Mouse (Mus musculus) liver, embryonic 11.5 days (tissue): ENCODE data around the gene Gpatch4. TPM values are rescaled to one million over a fixed set of nuclear protein-coding genes. Genes with fewer than 3 reads are reported as not detected.
A peak's percentile ranks its signal among the peaks of the same experiment; 100 is the strongest.

Experiments used
- ATAC-seq: fragments of 200-750 bp; cut with Nextera tagmentation; replicated peaks from 2 replicates; pipeline ENCODE4 v1.8.0; 2017; ENCODE audit warnings: moderate number of reproducible peaks, mild to moderate bottlenecking, moderate TSS enrichment, moderate library complexity; ENCODE audit not compliant: low FRiP score
- DNase-seq: peaks from one replicate; pipeline ENCODE4 v3.0.0-alpha.2; 2017; ENCODE audit warnings: low spot score
- H3K27ac ChIP-seq: fragments of 300-500 bp; sonication (generic); 2 replicates; pipeline ENCODE4 v1.5.1; 2014; ENCODE audit warnings: mild to moderate bottlenecking, low read depth, low read length, control low read depth
- H3K27me3 ChIP-seq: fragments of 300-500 bp; sonication (generic); replicated peaks from 2 replicates; pipeline ENCODE4 v1.6.1; 2014; ENCODE audit warnings: low read length, mixed read lengths; ENCODE audit not compliant: control insufficient read depth, insufficient read depth
- H3K36me3 ChIP-seq: fragments of 300-500 bp; sonication (generic); 2 replicates; pipeline ENCODE4 v1.6.1; 2014; ENCODE audit warnings: mild to moderate bottlenecking, low read length, moderate library complexity, mixed read lengths; ENCODE audit not compliant: control insufficient read depth, insufficient read depth
- H3K4me1 ChIP-seq: fragments of 300-500 bp; sonication (generic); replicated peaks from 2 replicates; pipeline ENCODE4 v1.6.1; 2014; ENCODE audit warnings: low read length, mixed read lengths; ENCODE audit not compliant: control insufficient read depth, insufficient read depth
- H3K4me2 ChIP-seq: fragments of 300-500 bp; sonication (generic); 2 replicates; pipeline ENCODE4 v1.6.1; 2014; ENCODE audit warnings: mild to moderate bottlenecking, control low read depth, moderate library complexity
- H3K4me3 ChIP-seq: fragments of 300-500 bp; sonication (generic); 2 replicates; pipeline ENCODE4 v1.5.1; 2014; ENCODE audit warnings: low read depth, low read length, control low read depth
- H3K9ac ChIP-seq: fragments of 300-500 bp; sonication (generic); 2 replicates; pipeline ENCODE4 v1.6.1; 2014; ENCODE audit warnings: low read depth, low read length, control low read depth
- H3K9me3 ChIP-seq: fragments of 300-500 bp; sonication (generic); 2 replicates; pipeline ENCODE4 v1.6.1; 2016; ENCODE audit warnings: low read length, inconsistent platforms, mixed read lengths; ENCODE audit not compliant: control insufficient read depth
- WGBS: fragments of 180-500 bp; shearing (Covaris S2); extraction: QIAGEN DNeasy Blood & Tissue Kit; methylation state at CpG from one replicate; pipeline ENCODE4 v1.1.7; 2014; 5-methylcytosine and 5-hydroxymethylcytosine counted together
- polyA plus RNA-seq: library from polyadenylated mRNA; unstranded; fragments of >200 nt; fragmentation: Nextera tagmentation; extraction: Ambion mirVana; gene quantifications from 2 replicates; pipeline ENCODE4 v1.2.1, GENCODE M21; 2014

Gene Gpatch4
- polyA plus RNA-seq, 1 experiment from 2014 or later = 60.7 TPM

- Histone ChIP-seq H3K4me1 (peaks cover 2% of the 10 kb centered on the region; the same call in 1 of the 2 replicates), H3K4me3 (peak overlapping the region; percentile 68), H3K27ac (no peak overlapping the region), H3K36me3 (0 out of 2 replicates have a peak, but pooled peaks cover 2% of the 10 kb centered on the region), H3K4me2 (peak overlapping the region; percentile 90), H3K9ac (peak overlapping the region; percentile 79), H3K9me3 (no peaks in the 10 kb centered on the region), H3K27me3 (no peaks in the 10 kb centered on the region)
- ATAC-seq = 0 out of 2 replicates have a peak, but pooled peaks have one; percentile 7
- no peak for DNase-seq
- 3% methylated on average over 13 of the region's 13 CpGs for WGBS
These were observed 39.3 kb downstream of the Gpatch4 start for GRCm38 (mm10) chr3:88082224-88082618.

DNA sequence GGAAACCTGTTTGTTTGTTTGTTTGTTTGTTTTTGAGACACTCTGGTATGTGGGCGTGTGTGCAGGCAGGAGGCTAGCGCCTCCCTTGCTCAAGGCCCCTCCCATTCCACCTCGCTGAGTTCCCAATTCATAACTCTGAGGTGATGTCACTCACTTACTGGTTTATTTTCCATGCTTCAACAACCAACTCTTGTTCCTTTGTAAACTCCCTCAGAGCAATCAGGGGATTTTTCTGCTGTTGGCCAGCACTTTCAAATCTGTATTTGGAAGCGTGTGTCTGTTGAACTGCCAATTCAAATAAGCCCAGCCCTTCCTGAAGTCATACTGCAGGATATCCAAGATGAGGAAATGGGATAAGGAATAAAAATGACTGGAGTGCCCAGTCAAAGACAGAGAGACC lies 39.8 kb downstream of the Gpatch4 start:
- ATAC-seq = peak; percentile 62
- WGBS = 13% methylated on average over 4 of the region's 4 CpGs
- DNase-seq = no peak

GRCm38 (mm10) chr3:88084001-88084400 lies 41.1 kb downstream of the Gpatch4 start:
- H3K4me2 ChIP-seq = no peak overlapping the region
- H3K4me3 ChIP-seq = no peak overlapping the region
- H3K36me3 ChIP-seq = peaks cover 5% of the 10 kb centered on the region; the same call in 1 of the 2 replicates
- ATAC-seq (no peak), DNase-seq (no peak)
- H3K9ac ChIP-seq = no peak overlapping the region
- no peaks in the 10 kb centered on the region for H3K9me3 ChIP-seq
- 92% methylated on average over 2 of the region's 2 CpGs for WGBS
- no peaks in the 10 kb centered on the region for H3K27me3 ChIP-seq
- peaks cover 2% of the 10 kb centered on the region; the same call in 1 of the 2 replicates for H3K4me1 ChIP-seq
- no peak overlapping the region for H3K27ac ChIP-seq

More for the DNA sequence above, 39.8 kb downstream of the Gpatch4 start:
- Histone ChIP-seq H3K4me1 (peaks cover 2% of the 10 kb centered on the region; the same call in 1 of the 2 replicates), H3K9me3 (no peaks in the 10 kb centered on the region), H3K9ac (peak overlapping the region; percentile 79), H3K27ac (no peak overlapping the region), H3K36me3 (0 out of 2 replicates have a peak, but pooled peaks cover 2% of the 10 kb centered on the region), H3K27me3 (no peaks in the 10 kb centered on the region), H3K4me2 (peak overlapping the region; percentile 90), H3K4me3 (peak overlapping the region; percentile 68)

GRCm38 (mm10) chr3:88085459-88085858 lies 42.6 kb downstream of the Gpatch4 start:
- 87% methylated on average over 6 of the region's 9 CpGs for WGBS
- H3K9ac ChIP-seq = no peak overlapping the region
- H3K27me3 ChIP-seq = no peaks in the 10 kb centered on the region
- H3K4me1 ChIP-seq = peaks cover 2% of the 10 kb centered on the region; the same call in 1 of the 2 replicates
- peaks cover 13% of the 10 kb centered on the region; the same call in 1 of the 2 replicates for H3K36me3 ChIP-seq
- no peak overlapping the region for H3K4me3 ChIP-seq
- no peak overlapping the region for H3K4me2 ChIP-seq
- DNase-seq (no peak), ATAC-seq (no peak)
- no peaks in the 10 kb centered on the region for H3K9me3 ChIP-seq
- no peak overlapping the region for H3K27ac ChIP-seq

DNA sequence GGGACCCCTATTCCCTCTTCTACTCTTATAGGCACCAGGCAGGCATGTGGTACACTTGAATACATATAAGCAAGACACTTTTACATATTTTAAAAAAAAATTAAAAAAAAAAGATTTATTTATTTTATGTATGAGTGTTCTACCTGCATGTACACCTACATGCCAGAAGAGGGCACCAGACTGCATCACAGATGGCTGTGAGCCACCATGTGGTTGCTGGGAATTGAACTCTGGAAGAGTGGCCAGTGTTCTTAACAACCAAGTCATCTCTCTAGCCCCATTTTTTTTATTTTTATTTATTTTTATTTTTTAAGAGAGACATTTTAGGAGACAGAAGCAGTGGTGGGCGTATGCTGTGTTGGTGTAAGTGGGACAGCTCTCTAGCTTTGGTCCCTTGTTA lies 44.8 kb downstream of the Gpatch4 start:
- no peak for DNase-seq
- H3K27me3 ChIP-seq = no peaks in the 10 kb centered on the region

GRCm38 (mm10) chr3:88090106-88090505 lies 47.2 kb downstream of the Gpatch4 start:
- 93% methylated on average over 7 of the region's 7 CpGs for WGBS
- ATAC-seq = no peak
- H3K9ac ChIP-seq = no peak overlapping the region
- H3K9me3 ChIP-seq = no peaks in the 10 kb centered on the region
- no peak overlapping the region for H3K27ac ChIP-seq
- peaks cover 36% of the 10 kb centered on the region for H3K36me3 ChIP-seq
- DNase-seq = no peak
- no peaks in the 10 kb centered on the region for H3K27me3 ChIP-seq
- H3K4me2 ChIP-seq = no peak overlapping the region
- H3K4me1 ChIP-seq = no peaks in the 10 kb centered on the region
- no peak overlapping the region for H3K4me3 ChIP-seq

More for the DNA sequence above, 44.8 kb downstream of the Gpatch4 start:
- no peak for ATAC-seq
- Histone ChIP-seq H3K4me2 (no peak overlapping the region), H3K9me3 (no peaks in the 10 kb centered on the region), H3K27ac (no peak overlapping the region), H3K4me3 (no peak overlapping the region), H3K4me1 (peaks cover 2% of the 10 kb centered on the region; the same call in 1 of the 2 replicates), H3K9ac (no peak overlapping the region), H3K36me3 (peaks cover 30% of the 10 kb centered on the region)
- WGBS = 79% methylated on average over 1 of the region's 1 CpGs

GRCm38 (mm10) chr3:88090616-88091015 lies 47.7 kb downstream of the Gpatch4 start:
- WGBS = 92% methylated on average over 6 of the region's 6 CpGs
- no peak overlapping the region for H3K9ac ChIP-seq
- no peak overlapping the region for H3K4me3 ChIP-seq
- H3K27me3 ChIP-seq = no peaks in the 10 kb centered on the region
- no peak overlapping the region for H3K4me2 ChIP-seq
- H3K36me3 ChIP-seq = peaks cover 36% of the 10 kb centered on the region
- H3K4me1 ChIP-seq = no peaks in the 10 kb centered on the region
- H3K27ac ChIP-seq = no peak overlapping the region
- DNase-seq = no peak
- ATAC-seq = no peak
- H3K9me3 ChIP-seq = no peaks in the 10 kb centered on the region

- no peak for ATAC-seq
- no peaks in the 10 kb centered on the region for H3K27me3 ChIP-seq
- H3K4me1 ChIP-seq = no peaks in the 10 kb centered on the region
- 86% methylated on average over 5 of the region's 5 CpGs for WGBS
- no peak overlapping the region for H3K9ac ChIP-seq
- H3K27ac ChIP-seq = no peak overlapping the region
- no peak overlapping the region for H3K4me2 ChIP-seq
- H3K4me3 ChIP-seq = no peak overlapping the region
- H3K9me3 ChIP-seq = no peaks in the 10 kb centered on the region
- no peak for DNase-seq
- H3K36me3 ChIP-seq = peaks cover 38% of the 10 kb centered on the region
These were observed 51.2 kb downstream of the Gpatch4 start for GRCm38 (mm10) chr3:88094126-88094525.

- Histone ChIP-seq H3K9me3 (no peaks in the 10 kb centered on the region), H3K36me3 (peaks cover 35% of the 10 kb centered on the region), H3K27ac (no peak overlapping the region), H3K4me3 (no peak overlapping the region), H3K27me3 (no peaks in the 10 kb centered on the region), H3K9ac (no peak overlapping the region), H3K4me2 (no peak overlapping the region), H3K4me1 (no peaks in the 10 kb centered on the region)
- 74% methylated on average over 6 of the region's 6 CpGs for WGBS
- ATAC-seq (no peak), DNase-seq (no peak)
These were observed 54.8 kb downstream of the Gpatch4 start for GRCm38 (mm10) chr3:88097666-88098065.
